Mouse (Mus musculus) CH12.LX (cell line): ENCODE measurements at regions not wholly inside any gene's neighbourhood (a gene's known extent, or its start where the extent isn't known, plus 50 kb on each side); places are given as distances from the start of the nearest gene placed in this dataset.

Source experiments
- BHLHE40 ChIP-seq: IDR thresholded peaks from 2 replicates; pipeline ENCODE4 v1.6.1; 2011; ENCODE audit warnings: mild to moderate bottlenecking, low read depth, low read length, improper control_type of control experiment
- CHD2 ChIP-seq: IDR thresholded peaks from 2 replicates; pipeline ENCODE4 v1.6.1; 2011; ENCODE audit warnings: low read length, improper control_type of control experiment
- CTCF ChIP-seq, 2 experiments: IDR thresholded peaks in 1 of 2; conservative IDR thresholded peaks in 1 of 2; 2 replicates each; pipeline ENCODE4 v1.5.1; 2011 to 2012; ENCODE audit warnings: low read depth in 2 of 2, low read length in 2 of 2, improper control_type of control experiment in 1 of 2, inconsistent platforms in 1 of 2, mild to moderate bottlenecking in 1 of 2, moderate library complexity in 1 of 2
- ETS1 ChIP-seq: conservative IDR thresholded peaks from 2 replicates; pipeline ENCODE4 v1.6.1; 2012; ENCODE audit warnings: low read depth, mild to moderate bottlenecking, inconsistent platforms, low read length, improper control_type of control experiment, moderate library complexity
- MAFK ChIP-seq: IDR thresholded peaks from 2 replicates; pipeline ENCODE4 v1.6.1; 2011; ENCODE audit warnings: low read length, improper control_type of control experiment; ENCODE audit not compliant: insufficient replicate concordance
- MAX ChIP-seq: IDR thresholded peaks from 2 replicates; pipeline ENCODE4 v1.6.1; 2011; ENCODE audit warnings: low read length, improper control_type of control experiment
- MYC ChIP-seq: IDR thresholded peaks from 2 replicates; pipeline ENCODE4 v1.6.1; 2011; ENCODE audit warnings: low read depth, mild to moderate bottlenecking, improper control_type of control experiment, low read length
- POLR2A ChIP-seq: IDR thresholded peaks from 2 replicates; pipeline ENCODE4 v1.6.1; 2011; ENCODE audit warnings: low read depth, mild to moderate bottlenecking, improper control_type of control experiment, low read length
- TBP ChIP-seq: conservative IDR thresholded peaks from 2 replicates; pipeline ENCODE4 v1.6.1; 2011; ENCODE audit warnings: low read depth, low read length, improper control_type of control experiment
- USF1 ChIP-seq: IDR thresholded peaks from 2 replicates; pipeline ENCODE4 v1.6.1; 2014; ENCODE audit warnings: low read depth, mild to moderate bottlenecking, inconsistent platforms, low read length, improper control_type of control experiment

GRCm38 (mm10) chr17:59279811-59280210 lies 266.6 kb upstream of the Nudt12 start:
- TF ChIP-seq CTCF (conservative IDR thresholded peaks at IDR 0.05 in 1 of 2, IDR thresholded peaks at IDR 0.05 in 1 of 2; ENCODE audit: low read depth in 2 of 2, low read length in 2 of 2) (no peak), MYC (no peak), POLR2A (no peak), USF1 (no peak), BHLHE40 (no peak), CHD2 (no peak), MAFK (no peak), ETS1 (no peak), MAX (no peak), TBP (no peak)
